Mouse (Mus musculus): Measurements from ENCODE around the gene Rgl1.

Rgl1 gene

DNA sequence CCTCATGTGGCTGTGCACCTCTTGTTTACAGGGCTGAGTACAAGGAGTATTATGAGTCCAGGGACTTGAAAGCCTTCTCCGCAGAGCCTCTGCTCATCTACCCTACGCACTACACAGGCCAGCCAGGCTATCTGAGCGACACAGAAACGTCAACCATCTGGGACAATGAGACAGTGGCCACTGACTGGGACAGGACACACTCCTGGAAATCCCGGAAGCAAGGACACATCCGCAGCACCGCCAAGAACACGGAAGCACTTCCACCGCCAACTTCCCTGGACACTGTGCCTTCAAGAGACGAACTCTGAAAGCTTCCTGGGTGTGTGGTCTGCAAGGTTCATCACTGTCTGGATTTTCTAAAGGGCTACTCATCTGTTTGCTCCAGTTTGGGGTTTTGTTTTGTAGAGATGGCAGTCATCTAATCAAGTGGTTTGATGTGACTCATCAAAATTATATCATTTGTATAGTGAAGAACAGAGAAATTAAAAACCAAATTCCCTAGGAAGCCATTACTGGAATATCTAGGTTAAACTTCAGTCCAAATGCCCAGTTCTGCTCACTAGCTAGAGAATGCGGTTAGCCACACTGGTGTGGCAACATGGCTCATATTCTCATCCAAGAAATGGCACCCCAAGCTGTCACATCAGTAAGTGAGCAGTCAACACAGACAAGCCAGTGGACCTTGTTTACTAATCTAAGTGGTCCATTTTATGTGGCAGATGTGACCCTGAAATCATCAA lies 257.5 kb downstream of the Rgl1 start:
- DNase-seq (ENCODE audit: low spot score): no peak

DNA sequence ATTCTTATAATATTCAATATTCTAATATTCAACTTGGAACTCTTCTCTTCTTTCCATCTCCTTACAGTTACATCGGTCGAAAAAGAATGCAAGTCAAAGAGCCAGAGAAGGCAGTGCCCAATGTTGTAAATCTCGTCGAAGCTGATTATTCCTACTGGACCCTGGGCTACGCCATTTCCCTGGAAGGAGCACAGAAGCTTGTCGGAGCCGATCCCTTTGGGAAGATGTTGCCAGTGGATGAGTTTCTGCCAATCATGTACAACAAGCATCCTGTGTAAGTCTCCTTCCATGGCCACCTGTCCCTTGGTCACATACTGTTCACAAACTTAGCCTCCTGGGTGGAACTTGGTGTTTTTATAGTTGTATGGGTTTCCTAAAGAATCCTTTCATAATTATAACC lies 259.4 kb downstream of the Rgl1 start:
- DNase-seq (ENCODE audit: low spot score): no peak

DNA sequence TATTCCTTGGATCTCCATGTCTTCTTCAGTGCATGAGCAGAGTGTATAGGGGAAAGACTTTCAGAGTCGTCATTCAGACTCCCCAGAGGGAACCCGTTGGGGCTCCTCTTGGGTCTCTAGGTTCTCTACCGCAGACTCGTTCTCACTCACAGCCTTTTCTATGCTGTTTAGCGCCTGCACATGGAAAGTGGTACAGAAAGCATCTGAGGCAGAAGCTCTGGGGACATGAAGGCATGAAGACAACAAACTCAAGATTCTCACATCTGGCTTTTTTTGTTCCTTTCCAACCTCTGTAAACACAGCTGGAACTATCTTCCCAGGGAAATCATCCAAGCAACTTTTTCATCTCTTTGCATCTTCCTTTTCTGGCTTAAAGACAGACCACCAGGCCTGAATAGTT lies 260.0 kb downstream of the Rgl1 start:
- no peak for DNase-seq (ENCODE audit: low spot score)

DNA sequence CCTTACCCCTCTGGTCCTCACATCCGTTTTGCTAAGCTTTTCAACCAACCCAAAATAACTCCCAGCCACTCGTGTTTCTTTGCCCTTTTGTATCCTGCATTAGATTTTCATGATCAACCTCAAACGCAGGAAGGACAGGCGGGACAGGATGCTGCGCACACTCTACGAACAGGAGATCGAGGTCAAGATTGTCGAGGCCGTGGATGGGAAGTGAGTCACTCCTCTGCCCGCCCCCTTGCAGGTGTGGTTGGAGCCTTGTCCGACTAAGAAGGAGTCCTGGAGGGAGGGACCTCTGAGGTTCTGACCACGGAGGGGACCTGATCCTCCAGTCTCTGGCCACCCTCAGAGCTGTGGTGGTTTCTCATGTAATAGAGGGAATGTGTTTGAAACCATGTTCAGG lies 266.3 kb downstream of the Rgl1 start:
- peak; percentile 0 for DNase-seq (ENCODE audit: low spot score)

DNA sequence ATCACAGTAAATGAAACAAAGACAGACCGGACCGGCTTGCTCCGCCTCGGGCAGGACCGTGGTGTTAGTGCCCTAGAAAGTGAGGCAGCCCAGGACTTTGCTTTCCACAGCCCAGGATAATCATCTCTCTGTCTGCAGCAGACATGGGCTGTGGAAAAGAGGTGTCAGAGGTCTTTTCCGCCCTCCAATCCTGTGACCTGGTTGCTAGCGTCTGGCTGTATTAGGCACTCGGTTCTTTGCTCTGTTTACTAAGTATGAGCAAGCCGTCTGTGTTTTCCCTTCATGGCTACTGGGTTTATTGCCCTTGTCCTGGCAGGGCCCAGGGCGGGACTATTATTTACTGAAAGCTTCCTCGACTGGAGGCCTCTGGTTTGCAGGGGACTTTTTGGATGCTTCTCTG lies 268.6 kb downstream of the Rgl1 start:
- no peak for DNase-seq (ENCODE audit: low spot score)

DNA sequence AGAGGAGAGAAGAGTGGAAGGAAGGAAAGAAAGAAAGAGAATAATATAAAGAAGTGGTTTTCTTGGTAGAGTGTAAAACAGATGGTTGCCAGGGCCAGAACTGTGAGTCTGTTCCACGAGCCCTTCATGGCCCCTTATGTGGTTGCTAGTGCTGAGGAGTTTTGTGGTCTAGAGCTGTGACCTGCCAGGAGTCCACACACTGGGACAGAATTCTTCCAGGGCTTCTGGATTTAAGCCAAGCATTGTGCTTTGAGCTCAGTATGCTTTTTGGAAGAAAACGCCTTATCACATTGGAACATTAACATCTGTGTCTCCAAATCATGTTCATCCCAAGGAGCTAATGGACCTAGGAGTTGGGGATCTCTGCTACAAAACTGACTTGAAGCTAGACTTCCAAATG lies 269.3 kb downstream of the Rgl1 start:
- peak; percentile 2 for DNase-seq (ENCODE audit: low spot score)

DNA sequence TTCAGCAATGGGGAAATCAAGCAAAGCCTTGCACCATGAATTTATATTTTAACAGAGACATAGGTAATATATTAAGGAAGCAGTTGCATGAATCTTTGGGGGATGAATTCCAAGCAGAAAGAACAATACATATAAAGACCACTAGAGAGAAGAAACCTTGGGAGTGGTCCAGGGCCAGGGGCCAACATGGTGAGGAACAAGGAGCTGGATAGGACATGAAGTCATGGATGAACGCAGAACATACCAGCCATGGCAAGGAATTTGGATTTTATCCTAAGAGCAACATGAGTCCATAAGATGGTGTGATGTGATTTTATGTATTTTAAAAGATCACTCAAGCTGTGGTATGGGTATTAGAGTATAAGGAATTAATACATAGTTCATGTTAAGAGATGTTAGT lies 273.9 kb downstream of the Rgl1 start:
- no peak for DNase-seq (ENCODE audit: low spot score)

DNA sequence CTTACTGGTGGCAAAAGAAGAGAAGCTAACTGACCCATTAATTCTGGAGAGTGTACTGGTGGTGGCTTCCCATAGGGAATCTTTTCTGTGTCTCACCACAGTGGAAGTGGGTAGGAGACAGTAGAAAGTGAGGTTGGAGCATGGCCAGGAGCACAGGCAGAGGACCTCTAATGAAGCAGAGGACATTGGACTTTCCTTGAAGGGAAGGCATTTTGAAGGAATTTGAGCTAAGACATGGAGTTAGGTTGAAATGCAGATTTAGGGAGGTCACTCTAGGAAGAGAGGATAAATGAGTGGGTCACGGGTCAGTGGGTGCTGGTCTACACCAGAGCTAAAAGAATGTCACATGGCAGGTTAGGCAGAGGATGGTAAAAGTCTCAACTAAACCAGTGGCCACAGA lies 275.3 kb downstream of the Rgl1 start:
- no peak for DNase-seq (ENCODE audit: low spot score)

DNA sequence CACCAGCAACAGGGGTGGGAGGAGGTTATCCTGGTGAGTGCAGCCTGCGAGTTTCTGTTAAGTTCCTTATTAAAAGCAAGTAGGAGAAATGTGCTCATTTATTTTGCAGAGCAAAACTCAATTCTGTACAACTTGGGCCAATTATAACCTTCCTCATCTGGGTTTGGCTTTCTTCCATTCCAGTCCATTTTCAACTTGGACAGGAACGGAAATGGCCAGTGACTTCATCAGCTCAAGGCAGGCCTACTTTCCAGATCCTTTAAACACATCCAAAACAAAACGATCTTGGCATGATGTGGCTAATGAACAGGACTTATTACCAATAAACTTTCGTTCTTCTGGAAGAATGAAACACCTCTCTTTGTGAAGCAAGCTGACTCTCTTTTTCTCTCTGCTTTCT lies 290.0 kb downstream of the Rgl1 start:
- no peak for DNase-seq (ENCODE audit: low spot score)

DNA sequence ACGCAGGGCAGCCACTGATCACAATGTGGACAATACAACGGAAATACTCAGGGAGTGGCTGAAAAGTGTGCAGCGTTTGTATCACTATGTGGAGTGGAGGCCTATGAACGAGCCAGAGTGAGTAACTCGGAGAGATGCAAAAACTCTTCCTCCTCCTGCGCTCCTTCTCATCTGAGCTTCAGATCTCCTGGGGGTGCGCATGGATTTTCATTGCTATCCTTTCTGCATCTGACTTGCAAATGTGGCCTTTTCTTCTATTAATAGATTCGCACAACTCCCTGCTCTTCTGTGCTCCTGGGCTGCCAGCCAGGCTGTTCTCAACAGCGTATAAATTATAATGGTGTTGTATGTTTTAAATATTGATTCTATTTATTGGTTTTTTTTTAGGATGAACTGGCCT lies 297.7 kb downstream of the Rgl1 start:
- DNase-seq (ENCODE audit: low spot score): peak; percentile 49
